In genomic region chr11:74583824-74584349, GRCm38 (mm10) we compare ENCODE assay signal across 15 mouse cellular contexts.
"Had no signal": no experiment of that assay in that cellular context is flagged by ENCODE, and none has a peak within 500 bp of the region (broad histone marks: within the 10 kb centered on the region; RNA-seq: fewer than 3 reads in every experiment).

No protein-coding gene starts in this region.

- DNase-seq: kidney, adult 2 months; kidney, postnatal 10 days; kidney, postnatal 36 days; layer of hippocampus, postnatal 36 days; lung, adult 2 months; lung, postnatal 14 days; right cerebral cortex, postnatal 4 days; thymus, postnatal 25 days had no signal

- H3K4me2 ChIP-seq: kidney, embryonic 15.5 days; limb, embryonic 13.5 days; midbrain, embryonic 12.5 days; midbrain, embryonic 15.5 days; stomach, embryonic 15.5 days had no signal

- H3K9me3 ChIP-seq: kidney, embryonic 15.5 days; limb, embryonic 10.5 days; limb, embryonic 13.5 days; midbrain, embryonic 12.5 days; midbrain, embryonic 15.5 days; stomach, embryonic 15.5 days had no signal

- ATAC-seq: intestine, postnatal 0 days; midbrain, embryonic 15.5 days had no signal

- H3K36me3 ChIP-seq: kidney, embryonic 15.5 days; limb, embryonic 10.5 days; limb, embryonic 13.5 days; midbrain, embryonic 12.5 days; midbrain, embryonic 15.5 days; stomach, embryonic 15.5 days had no signal

- H3K4me1 ChIP-seq: kidney, embryonic 15.5 days; limb, embryonic 13.5 days; stomach, embryonic 15.5 days had no signal

- H3K4me3 ChIP-seq: kidney, embryonic 15.5 days; limb, embryonic 10.5 days; limb, embryonic 13.5 days; midbrain, embryonic 12.5 days; midbrain, embryonic 15.5 days; stomach, embryonic 15.5 days had no signal

- H3K27ac ChIP-seq: kidney, embryonic 15.5 days; limb, embryonic 10.5 days; limb, embryonic 13.5 days; midbrain, embryonic 12.5 days; midbrain, embryonic 15.5 days; stomach, embryonic 15.5 days had no signal

- H3K9ac ChIP-seq: kidney, embryonic 15.5 days; limb, embryonic 13.5 days; midbrain, embryonic 12.5 days; midbrain, embryonic 15.5 days; stomach, embryonic 15.5 days had no signal
